19 mouse cellular contexts compared by ENCODE assay signal in genomic region chr7:24271191-24271590, GRCm38 (mm10). TPM values are rescaled to one million over a fixed set of nuclear protein-coding genes. Genes with fewer than 3 reads are reported as not detected.
DNase-seq lines count a peak whose midpoint lies in the region; ATAC-seq lines count a peak whose summit lies in the region.
"Had no signal": no experiment of that assay in that cellular context is flagged by ENCODE, and none has a peak within 500 bp of the region (broad histone marks: within the 10 kb centered on the region; RNA-seq: fewer than 3 reads in every experiment).

No protein-coding gene starts in this region.

- no peak overlapping the region for H3K9ac ChIP-seq in forebrain, embryonic 14.5 days (ENCODE audit: low read length)
- H3K9ac ChIP-seq in forebrain, embryonic 15.5 days (replicated peaks), result no peak overlapping the region
- no peak overlapping the region for H3K9ac ChIP-seq in kidney, embryonic 14.5 days (ENCODE audit: low read depth, low read length)
- H3K9ac ChIP-seq in midbrain, embryonic 12.5 days (replicated peaks), result no peak overlapping the region
- H3K9ac ChIP-seq in midbrain, embryonic 11.5 days (ENCODE audit: low read length), result no peak overlapping the region
- H3K9ac ChIP-seq in embryonic facial prominence, embryonic 12.5 days, result no peak overlapping the region

- H3K27ac ChIP-seq in forebrain, embryonic 14.5 days (ENCODE audit: low read depth, low read length), result no peak overlapping the region
- no peak overlapping the region for H3K27ac ChIP-seq in forebrain, embryonic 15.5 days (replicated peaks)
- H3K27ac ChIP-seq in kidney, embryonic 14.5 days (ENCODE audit: low read depth, low read length), result no peak overlapping the region
- H3K27ac ChIP-seq in midbrain, embryonic 12.5 days (replicated peaks), result no peak overlapping the region
- H3K27ac ChIP-seq in midbrain, embryonic 11.5 days (ENCODE audit: low read depth, low read length), result no peak overlapping the region
- H3K27ac ChIP-seq in embryonic facial prominence, embryonic 12.5 days, result no peak overlapping the region
- H3K27ac ChIP-seq: neural tube, embryonic 12.5 days had no signal

- H3K4me1 ChIP-seq in forebrain, embryonic 14.5 days (ENCODE audit: control insufficient read depth, insufficient read depth, low read length), result peaks cover 3% of the 10 kb centered on the region; the same call in 1 of the 2 replicates
- H3K4me1 ChIP-seq in forebrain, embryonic 15.5 days, result peaks cover 12% of the 10 kb centered on the region
- H3K4me1 ChIP-seq in kidney, embryonic 14.5 days (ENCODE audit: control insufficient read depth, insufficient read depth, low read length), result 0 out of 2 replicates have a peak, but pooled peaks cover 3% of the 10 kb centered on the region
- H3K4me1 ChIP-seq in midbrain, embryonic 12.5 days, result peaks cover 8% of the 10 kb centered on the region
- no peaks in the 10 kb centered on the region for H3K4me1 ChIP-seq in midbrain, embryonic 11.5 days (ENCODE audit: control insufficient read depth, insufficient read depth, low read length)
- H3K4me1 ChIP-seq in embryonic facial prominence, embryonic 12.5 days, result peaks cover 4% of the 10 kb centered on the region; the same call in 1 of the 2 replicates

- ATAC-seq in forebrain, embryonic 14.5 days, result no peak
- no peak for ATAC-seq in forebrain, embryonic 15.5 days (replicated peaks)
- ATAC-seq in kidney, embryonic 14.5 days (ENCODE audit: low FRiP score, low TSS enrichment), result no peak
- ATAC-seq in midbrain, embryonic 12.5 days (ENCODE audit: low FRiP score, low read depth), result no peak
- no peak for ATAC-seq in midbrain, embryonic 11.5 days (ENCODE audit: low FRiP score)
- no peak for ATAC-seq in embryonic facial prominence, embryonic 12.5 days (ENCODE audit: insufficient number of reproducible peaks, insufficient read depth, low FRiP score, low TSS enrichment)

- no peak overlapping the region for H3K4me3 ChIP-seq in forebrain, embryonic 14.5 days (ENCODE audit: low read depth, low read length)
- H3K4me3 ChIP-seq in forebrain, embryonic 15.5 days, result no peak overlapping the region
- no peak overlapping the region for H3K4me3 ChIP-seq in kidney, embryonic 14.5 days (ENCODE audit: low read length)
- H3K4me3 ChIP-seq in midbrain, embryonic 12.5 days, result no peak overlapping the region
- no peak overlapping the region for H3K4me3 ChIP-seq in midbrain, embryonic 11.5 days (ENCODE audit: low read depth, low read length)
- no peak overlapping the region for H3K4me3 ChIP-seq in embryonic facial prominence, embryonic 12.5 days

- no peaks in the 10 kb centered on the region for H3K27me3 ChIP-seq in forebrain, embryonic 14.5 days (replicated peaks; ENCODE audit: control insufficient read depth, insufficient read depth, low read length)
- no peaks in the 10 kb centered on the region for H3K27me3 ChIP-seq in forebrain, embryonic 15.5 days
- H3K27me3 ChIP-seq in kidney, embryonic 14.5 days (ENCODE audit: control insufficient read depth, insufficient read depth, low read length), result no peaks in the 10 kb centered on the region
- H3K27me3 ChIP-seq in midbrain, embryonic 12.5 days, result no peaks in the 10 kb centered on the region
- H3K27me3 ChIP-seq in midbrain, embryonic 11.5 days (ENCODE audit: control insufficient read depth, insufficient read depth, low read length), result no peaks in the 10 kb centered on the region
- H3K27me3 ChIP-seq in embryonic facial prominence, embryonic 12.5 days, result no peaks in the 10 kb centered on the region
- H3K27me3 ChIP-seq: heart, embryonic 13.5 days; neural tube, embryonic 12.5 days; Patski had no signal

- H3K4me2 ChIP-seq in forebrain, embryonic 14.5 days (ENCODE audit: low read length), result peak overlapping the region; percentile 72
- no peak overlapping the region for H3K4me2 ChIP-seq in forebrain, embryonic 15.5 days (replicated peaks)
- peak overlapping the region; percentile 74; the same call in 1 of the 2 replicates for H3K4me2 ChIP-seq in kidney, embryonic 14.5 days (replicated peaks; ENCODE audit: low read depth, low read length)
- peak overlapping the region; percentile 77; the same call in 1 of the 2 replicates for H3K4me2 ChIP-seq in midbrain, embryonic 12.5 days (replicated peaks)
- no peak overlapping the region for H3K4me2 ChIP-seq in midbrain, embryonic 11.5 days
- H3K4me2 ChIP-seq in embryonic facial prominence, embryonic 12.5 days (replicated peaks), result peak overlapping the region; percentile 68; the same call in 1 of the 2 replicates

- WGBS in forebrain, embryonic 14.5 days, result 91% methylated on average over 6 of the region's 6 CpGs
- 95% methylated on average over 6 of the region's 6 CpGs for WGBS in forebrain, embryonic 15.5 days
- 95% methylated on average over 6 of the region's 6 CpGs for WGBS in kidney, embryonic 14.5 days
- WGBS in midbrain, embryonic 12.5 days, result 97% methylated on average over 6 of the region's 6 CpGs
- WGBS in midbrain, embryonic 11.5 days, result 97% methylated on average over 6 of the region's 6 CpGs
- 94% methylated on average over 6 of the region's 6 CpGs for WGBS in embryonic facial prominence, embryonic 12.5 days

- DNase-seq in forebrain, embryonic 14.5 days (ENCODE audit: low spot score), result no peak
- DNase-seq in kidney, postnatal 4 days, result no peak
- no peak for DNase-seq in midbrain, embryonic 11.5 days (ENCODE audit: low spot score, missing footprints)
- no peak for DNase-seq in retina, embryonic 14.5 days (ENCODE audit: low spot score)
- DNase-seq: adrenal gland, adult 8-10 months; cerebellum, adult 8-10 months; heart, postnatal 4 days; kidney, postnatal 14 days; lung, adult 2 months; thymus, adult 18-20 months; thymus, postnatal 4 days had no signal

- peaks cover 22% of the 10 kb centered on the region for H3K36me3 ChIP-seq in forebrain, embryonic 14.5 days (ENCODE audit: control insufficient read depth, insufficient read depth, low read length)
- peaks cover 20% of the 10 kb centered on the region for H3K36me3 ChIP-seq in forebrain, embryonic 15.5 days
- H3K36me3 ChIP-seq in kidney, embryonic 14.5 days (ENCODE audit: control insufficient read depth, insufficient read depth, low read length), result peaks cover 16% of the 10 kb centered on the region
- peaks cover 28% of the 10 kb centered on the region for H3K36me3 ChIP-seq in midbrain, embryonic 12.5 days
- H3K36me3 ChIP-seq in midbrain, embryonic 11.5 days (ENCODE audit: control insufficient read depth, insufficient read depth, low read length), result peaks cover 8% of the 10 kb centered on the region
- peaks cover 31% of the 10 kb centered on the region for H3K36me3 ChIP-seq in embryonic facial prominence, embryonic 12.5 days

- no peaks in the 10 kb centered on the region for H3K9me3 ChIP-seq in forebrain, embryonic 14.5 days (replicated peaks; ENCODE audit: control insufficient read depth, low read length)
- H3K9me3 ChIP-seq in forebrain, embryonic 15.5 days, result no peaks in the 10 kb centered on the region
- H3K9me3 ChIP-seq in kidney, embryonic 14.5 days (ENCODE audit: control insufficient read depth, low read length), result no peaks in the 10 kb centered on the region
- H3K9me3 ChIP-seq in midbrain, embryonic 12.5 days, result no peaks in the 10 kb centered on the region
- no peaks in the 10 kb centered on the region for H3K9me3 ChIP-seq in midbrain, embryonic 11.5 days (ENCODE audit: control insufficient read depth, low read length)
- no peaks in the 10 kb centered on the region for H3K9me3 ChIP-seq in embryonic facial prominence, embryonic 12.5 days
- H3K9me3 ChIP-seq: forebrain, embryonic 10.5 days; heart, embryonic 13.5 days; neural tube, embryonic 12.5 days had no signal

RNA-seq across cellular contexts. Expression of gene Zfp93, which starts 1.0 kb away (rescaled TPM):
- 9.4 and 11.0 TPM in 2 replicates for polyA plus RNA-seq in forebrain, embryonic 14.5 days (2014; fragmentation: Nextera tagmentation; extraction: Ambion mirVana)
- 9.3 and 12.1 TPM in 2 replicates for polyA plus RNA-seq in forebrain, embryonic 15.5 days (2015; fragmentation: Nextera tagmentation; extraction: Ambion mirVana)
- 6.3 and 11.8 TPM in 2 replicates for polyA plus RNA-seq in kidney, embryonic 14.5 days (2014; fragmentation: Nextera tagmentation; extraction: Ambion mirVana)
- polyA plus RNA-seq in midbrain, embryonic 12.5 days (2016; fragmentation: Nextera tagmentation; extraction: Ambion mirVana), result 7.1 and 7.7 TPM in 2 replicates
- polyA plus RNA-seq in midbrain, embryonic 11.5 days (2014; fragmentation: Nextera tagmentation; extraction: Ambion mirVana), result 7.1 and 8.8 TPM in 2 replicates
- polyA plus RNA-seq in embryonic facial prominence, embryonic 12.5 days (2016; fragmentation: Nextera tagmentation; extraction: Ambion mirVana), result 10.0 and 12.0 TPM in 2 replicates

RNA-seq across cellular contexts. Expression of gene Zfp108, which starts 16.6 kb away (rescaled TPM):
- 4.1 and 6.0 TPM in 2 replicates for polyA plus RNA-seq in forebrain, embryonic 14.5 days (2014; fragmentation: Nextera tagmentation; extraction: Ambion mirVana)
- polyA plus RNA-seq in forebrain, embryonic 15.5 days (2015; fragmentation: Nextera tagmentation; extraction: Ambion mirVana), result 4.1 and 5.3 TPM in 2 replicates
- polyA plus RNA-seq in kidney, embryonic 14.5 days (2014; fragmentation: Nextera tagmentation; extraction: Ambion mirVana), result 1.6 and 3.5 TPM in 2 replicates
- polyA plus RNA-seq in midbrain, embryonic 12.5 days (2016; fragmentation: Nextera tagmentation; extraction: Ambion mirVana), result 3.8 and 4.8 TPM in 2 replicates
- 2.5 and 2.7 TPM in 2 replicates for polyA plus RNA-seq in midbrain, embryonic 11.5 days (2014; fragmentation: Nextera tagmentation; extraction: Ambion mirVana)
- 5.3 and 5.6 TPM in 2 replicates for polyA plus RNA-seq in embryonic facial prominence, embryonic 12.5 days (2016; fragmentation: Nextera tagmentation; extraction: Ambion mirVana)

RNA-seq across cellular contexts. Expression of gene Zfp61, which starts 29.8 kb away (rescaled TPM):
- 33.7 and 40.7 TPM in 2 replicates for polyA plus RNA-seq in forebrain, embryonic 14.5 days (2014; fragmentation: Nextera tagmentation; extraction: Ambion mirVana)
- polyA plus RNA-seq in forebrain, embryonic 15.5 days (2015; fragmentation: Nextera tagmentation; extraction: Ambion mirVana), result 51.2 and 59.0 TPM in 2 replicates
- polyA plus RNA-seq in kidney, embryonic 14.5 days (2014; fragmentation: Nextera tagmentation; extraction: Ambion mirVana), result 31.3 and 39.5 TPM in 2 replicates
- 45.1 and 45.4 TPM in 2 replicates for polyA plus RNA-seq in midbrain, embryonic 12.5 days (2016; fragmentation: Nextera tagmentation; extraction: Ambion mirVana)
- polyA plus RNA-seq in midbrain, embryonic 11.5 days (2014; fragmentation: Nextera tagmentation; extraction: Ambion mirVana), result 37.1 and 40.8 TPM in 2 replicates
- polyA plus RNA-seq in embryonic facial prominence, embryonic 12.5 days (2016; fragmentation: Nextera tagmentation; extraction: Ambion mirVana), result 57.7 and 63.1 TPM in 2 replicates

RNA-seq across cellular contexts. Expression of gene Zfp109, which starts 33.8 kb away (rescaled TPM):
- polyA plus RNA-seq in forebrain, embryonic 14.5 days (2014; fragmentation: Nextera tagmentation; extraction: Ambion mirVana), result 2.6 and 3.3 TPM in 2 replicates
- 4.6 and 6.2 TPM in 2 replicates for polyA plus RNA-seq in forebrain, embryonic 15.5 days (2015; fragmentation: Nextera tagmentation; extraction: Ambion mirVana)
- 1.7 and 5.0 TPM in 2 replicates for polyA plus RNA-seq in kidney, embryonic 14.5 days (2014; fragmentation: Nextera tagmentation; extraction: Ambion mirVana)
- 3.8 and 5.2 TPM in 2 replicates for polyA plus RNA-seq in midbrain, embryonic 12.5 days (2016; fragmentation: Nextera tagmentation; extraction: Ambion mirVana)
- 4.5 and 5.1 TPM in 2 replicates for polyA plus RNA-seq in midbrain, embryonic 11.5 days (2014; fragmentation: Nextera tagmentation; extraction: Ambion mirVana)
- polyA plus RNA-seq in embryonic facial prominence, embryonic 12.5 days (2016; fragmentation: Nextera tagmentation; extraction: Ambion mirVana), result 5.9 and 6.6 TPM in 2 replicates

RNA-seq across cellular contexts. Expression of gene Zfp94, which starts 45.3 kb away (rescaled TPM):
- polyA plus RNA-seq in forebrain, embryonic 14.5 days (2014; fragmentation: Nextera tagmentation; extraction: Ambion mirVana), result 20.5 and 21.6 TPM in 2 replicates
- polyA plus RNA-seq in forebrain, embryonic 15.5 days (2015; fragmentation: Nextera tagmentation; extraction: Ambion mirVana), result 24.5 and 24.7 TPM in 2 replicates
- polyA plus RNA-seq in kidney, embryonic 14.5 days (2014; fragmentation: Nextera tagmentation; extraction: Ambion mirVana), result 9.6 and 10.3 TPM in 2 replicates
- 16.6 and 18.1 TPM in 2 replicates for polyA plus RNA-seq in midbrain, embryonic 12.5 days (2016; fragmentation: Nextera tagmentation; extraction: Ambion mirVana)
- 13.0 and 14.3 TPM in 2 replicates for polyA plus RNA-seq in midbrain, embryonic 11.5 days (2014; fragmentation: Nextera tagmentation; extraction: Ambion mirVana)
- 15.8 and 16.4 TPM in 2 replicates for polyA plus RNA-seq in embryonic facial prominence, embryonic 12.5 days (2016; fragmentation: Nextera tagmentation; extraction: Ambion mirVana)

Comparison
In these comparisons a context has a peak if more than half of its experiments do, and no peak if none do; other contexts are left out.
1. H3K4me2 ChIP-seq: peak in forebrain, embryonic 14.5 days (single experiment), kidney, embryonic 14.5 days (single experiment), midbrain, embryonic 12.5 days (single experiment) and embryonic facial prominence, embryonic 12.5 days (single experiment); none in forebrain, embryonic 15.5 days (single experiment) and midbrain, embryonic 11.5 days (single experiment).